Mouse (Mus musculus) CH12.LX (cell line): ENCODE measurements around the gene Myh9. TPM values are rescaled to one million over a fixed set of nuclear protein-coding genes. Genes with fewer than 3 reads are reported as not detected.

Source experiments
- DNase-seq: peaks from one replicate; pipeline ENCODE4 v3.0.0-alpha.2; 2013; ENCODE audit errors: extremely low read depth
- H3K27ac ChIP-seq: 2 replicates; pipeline ENCODE4 v1.5.1; 2012; ENCODE audit warnings: low read depth, mild to moderate bottlenecking, control low read depth, moderate library complexity; ENCODE audit not compliant: insufficient read depth
- H3K27me3 ChIP-seq: replicated peaks from 2 replicates; pipeline ENCODE3; 2012; ENCODE audit warnings: inconsistent platforms
- H3K36me3 ChIP-seq, 2 experiments: replicated peaks in 1 of 2; 2 replicates each; pipeline versions ENCODE3 to v1.6.1; 2012; ENCODE audit warnings: inconsistent platforms in 1 of 2, low read length in 1 of 2, mild to moderate bottlenecking in 1 of 2, mixed read lengths in 1 of 2, moderate library complexity in 1 of 2; ENCODE audit not compliant: control insufficient read depth in 1 of 2, insufficient read depth in 1 of 2
- H3K4me1 ChIP-seq, 2 experiments: 2 replicates each; pipeline ENCODE4 v1.6.1; 2012; ENCODE audit warnings: inconsistent platforms in 1 of 2, moderate library complexity in 1 of 2; ENCODE audit not compliant: insufficient read depth in 2 of 2, control insufficient read depth in 1 of 2
- H3K4me2 ChIP-seq: 2 replicates; pipeline ENCODE4 v1.6.1; 2012; ENCODE audit warnings: low read depth, mild to moderate bottlenecking, control low read depth; ENCODE audit not compliant: poor library complexity, insufficient read depth, severe bottlenecking
- H3K4me3 ChIP-seq, 3 experiments: fragments of 150-350 bp in 1 of 3; sonication (generic) in 1 of 3; replicated peaks in 1 of 3; 2 replicates each; pipeline versions ENCODE3 to v1.5.1; 2011 to 2012; ENCODE audit warnings: low read depth in 2 of 3, low read length in 2 of 3, mild to moderate bottlenecking in 2 of 3, moderate library complexity in 2 of 3, control low read depth in 1 of 3, improper control_type of control experiment in 1 of 3, inconsistent platforms in 1 of 3, mixed read lengths in 1 of 3; ENCODE audit not compliant: poor library complexity in 1 of 3
- H3K79me2 ChIP-seq: replicated peaks from 2 replicates; pipeline ENCODE4 v1.6.1; 2012; ENCODE audit warnings: mild to moderate bottlenecking, moderate library complexity; ENCODE audit not compliant: control insufficient read depth, poor library complexity, insufficient read depth, severe bottlenecking; ENCODE audit errors: extremely low read depth
- H3K9ac ChIP-seq: 2 replicates; pipeline ENCODE4 v1.6.1; 2012; ENCODE audit warnings: low read depth, mild to moderate bottlenecking, control low read depth, moderate library complexity; ENCODE audit not compliant: insufficient read depth
- H3K9me3 ChIP-seq: replicated peaks from 2 replicates; pipeline ENCODE3; 2012; ENCODE audit warnings: low read length, inconsistent platforms, mixed read lengths
- CTCF ChIP-seq, 2 experiments: IDR thresholded peaks in 1 of 2; conservative IDR thresholded peaks in 1 of 2; 2 replicates each; pipeline ENCODE4 v1.5.1; 2011 to 2012; ENCODE audit warnings: low read depth in 2 of 2, low read length in 2 of 2, improper control_type of control experiment in 1 of 2, inconsistent platforms in 1 of 2, mild to moderate bottlenecking in 1 of 2, moderate library complexity in 1 of 2
- ELF1 ChIP-seq: IDR thresholded peaks from 2 replicates; pipeline ENCODE4 v1.6.1; 2014; ENCODE audit warnings: low read depth, mild to moderate bottlenecking, inconsistent platforms, low read length, improper control_type of control experiment
- ETS1 ChIP-seq: conservative IDR thresholded peaks from 2 replicates; pipeline ENCODE4 v1.6.1; 2012; ENCODE audit warnings: low read depth, mild to moderate bottlenecking, inconsistent platforms, low read length, improper control_type of control experiment, moderate library complexity
- IRF4 ChIP-seq: IDR thresholded peaks from 2 replicates; pipeline ENCODE4 v1.6.1; 2014; ENCODE audit warnings: low read depth, mild to moderate bottlenecking, inconsistent platforms, low read length, improper control_type of control experiment
- JUND ChIP-seq: conservative IDR thresholded peaks from 2 replicates; pipeline ENCODE4 v1.6.1; 2011; ENCODE audit warnings: low read depth, low read length, improper control_type of control experiment
- MAFK ChIP-seq: IDR thresholded peaks from 2 replicates; pipeline ENCODE4 v1.6.1; 2011; ENCODE audit warnings: low read length, improper control_type of control experiment; ENCODE audit not compliant: insufficient replicate concordance
- MAX ChIP-seq: IDR thresholded peaks from 2 replicates; pipeline ENCODE4 v1.6.1; 2011; ENCODE audit warnings: low read length, improper control_type of control experiment
- MEF2A ChIP-seq: IDR thresholded peaks from 2 replicates; pipeline ENCODE4 v1.6.1; 2014; ENCODE audit warnings: low read depth, mild to moderate bottlenecking, inconsistent platforms, low read length, improper control_type of control experiment, borderline replicate concordance
- NRF1 ChIP-seq: IDR thresholded peaks from 2 replicates; pipeline ENCODE4 v1.6.1; 2014; ENCODE audit warnings: low read depth, mild to moderate bottlenecking, inconsistent platforms, low read length, improper control_type of control experiment, moderate library complexity
- PAX5 ChIP-seq: IDR thresholded peaks from 2 replicates; pipeline ENCODE4 v1.6.1; 2012; ENCODE audit warnings: low read length, inconsistent platforms, mixed read lengths
- POLR2A ChIP-seq: IDR thresholded peaks from 2 replicates; pipeline ENCODE4 v1.6.1; 2011; ENCODE audit warnings: low read depth, mild to moderate bottlenecking, improper control_type of control experiment, low read length
- RAD21 ChIP-seq: IDR thresholded peaks from 2 replicates; pipeline ENCODE4 v1.6.1; 2011; ENCODE audit warnings: low read depth, mild to moderate bottlenecking, low read length, improper control_type of control experiment, moderate library complexity
- SMC3 ChIP-seq: IDR thresholded peaks from 2 replicates; pipeline ENCODE4 v1.6.1; 2011; ENCODE audit warnings: low read depth, low read length, improper control_type of control experiment
- TCF12 ChIP-seq: IDR thresholded peaks from 2 replicates; pipeline ENCODE4 v1.6.1; 2014; ENCODE audit warnings: low read depth, mild to moderate bottlenecking, inconsistent platforms, low read length, improper control_type of control experiment
- UBTF ChIP-seq: IDR thresholded peaks from 2 replicates; pipeline ENCODE4 v1.6.1; 2012; ENCODE audit warnings: low read depth, mild to moderate bottlenecking, inconsistent platforms, low read length, improper control_type of control experiment, moderate library complexity
- ZNF384 ChIP-seq: IDR thresholded peaks from 2 replicates; pipeline ENCODE4 v1.6.1; 2012; ENCODE audit warnings: low read depth, low read length, improper control_type of control experiment, inconsistent platforms
- dilution Hi-C: fragments of 300-500 bp; cut with MboI; formaldehyde crosslinking; loops from 2 replicates; pipeline ENCODE4 v1.14.3; 2020; ENCODE audit warnings: low sequenced_read_pairs; ENCODE audit not compliant: extremely low pct_unique_long_range_greater_than_20kb, extremely low pct_ligation_motif_present
- in situ Hi-C: fragments of 300-500 bp; cut with MboI; formaldehyde crosslinking; loops from 3 replicates; pipeline ENCODE4 v1.14.3; 2019; ENCODE audit warnings: low sequenced_read_pairs, low pct_ligation_motif_present, low pct_unique_long_range_greater_than_20kb, mixed read lengths
- polyA plus RNA-seq: library from polyadenylated mRNA; unstranded; fragments of >175 nt; gene quantifications from 2 replicates; pipeline ENCODE4 v1.2.1, GENCODE M21; 2012; ENCODE audit warnings: low read depth; ENCODE audit not compliant: insufficient read length
- total RNA-seq, 2 experiments: library from RNA; depleted of rRNA; stranded (reverse); fragments of 300-350 nt in 1 of 2; fragments of >200 nt in 1 of 2; gene quantifications; 2 replicates each; pipeline ENCODE4 v1.2.3; 2012 to 2014

Gene Myh9
- total and polyA plus RNA-seq, 3 experiments: 43.8 to 165 (median 146) TPM

- H3K27ac ChIP-seq: peak overlapping the region; percentile 38
- dilution Hi-C loops: no loop called here
- H3K79me2 ChIP-seq: peaks cover 99% of the 10 kb centered on the region
- in situ Hi-C loops: no loop called here
- no peak for DNase-seq
- H3K4me1 ChIP-seq: peaks cover 38 to 89% of the 10 kb centered on the region in 2 experiments
- H3K4me3 ChIP-seq: no peak overlapping the region
- no peak overlapping the region for H3K9ac ChIP-seq
- TF ChIP-seq SMC3: no peak
- TF ChIP-seq ZNF384: no peak
- no peak for TF ChIP-seq MAX
- no peak for TF ChIP-seq IRF4
- no peak for TF ChIP-seq ETS1
- no peak for TF ChIP-seq MAFK
- no peak for TF ChIP-seq CTCF (conservative IDR thresholded peaks at IDR 0.05 in 1 of 2, IDR thresholded peaks at IDR 0.05 in 1 of 2; ENCODE audit: low read depth in 2 of 2, low read length in 2 of 2)
- no peak for TF ChIP-seq RAD21
- no peaks in the 10 kb centered on the region for H3K9me3 ChIP-seq
- H3K4me2 ChIP-seq: no peak overlapping the region
- H3K27me3 ChIP-seq: no peaks in the 10 kb centered on the region
- peaks cover 31 to 75% of the 10 kb centered on the region in 2 experiments for H3K36me3 ChIP-seq
These were observed 14.2 kb downstream of the Myh9 start for GRCm38 (mm10) chr15:77827794-77828193.

- peaks cover 99% of the 10 kb centered on the region for H3K79me2 ChIP-seq
- in situ Hi-C loops: no loop called here
- no peak overlapping the region for H3K9ac ChIP-seq
- no peak overlapping the region for H3K4me2 ChIP-seq
- dilution Hi-C loops: no loop called here
- no peak for TF ChIP-seq ELF1
- TF ChIP-seq CTCF (conservative IDR thresholded peaks at IDR 0.05 in 1 of 2, IDR thresholded peaks at IDR 0.05 in 1 of 2; ENCODE audit: low read depth in 2 of 2, low read length in 2 of 2): no peak
- TF ChIP-seq PAX5: no peak
- TF ChIP-seq TCF12: no peak
- TF ChIP-seq MAFK: no peak
- TF ChIP-seq ZNF384: no peak
- no peak for TF ChIP-seq MEF2A
- TF ChIP-seq NRF1: no peak
- TF ChIP-seq RAD21: no peak
- no peak for TF ChIP-seq UBTF
- no peak for TF ChIP-seq JUND
- TF ChIP-seq POLR2A: no peak
- no peak overlapping the region for H3K27ac ChIP-seq
- H3K4me1 ChIP-seq: peaks cover 38 to 89% of the 10 kb centered on the region in 2 experiments
- no peaks in the 10 kb centered on the region for H3K27me3 ChIP-seq
- no peak for DNase-seq
- peaks cover 28 to 75% of the 10 kb centered on the region in 2 experiments for H3K36me3 ChIP-seq
- no peak overlapping the region for H3K4me3 ChIP-seq
- no peaks in the 10 kb centered on the region for H3K9me3 ChIP-seq
These were observed 14.6 kb downstream of the Myh9 start for GRCm38 (mm10) chr15:77827379-77827778.
